Mouse (Mus musculus) brain, adult 2 months (tissue): ENCODE results near the gene Gm49378.

ENCODE experiments used
- DNase-seq: peaks from one replicate; pipeline ENCODE4 v3.0.0; 2011; ENCODE audit warnings: low read depth, low spot score

The Gm49378 gene

DNA sequence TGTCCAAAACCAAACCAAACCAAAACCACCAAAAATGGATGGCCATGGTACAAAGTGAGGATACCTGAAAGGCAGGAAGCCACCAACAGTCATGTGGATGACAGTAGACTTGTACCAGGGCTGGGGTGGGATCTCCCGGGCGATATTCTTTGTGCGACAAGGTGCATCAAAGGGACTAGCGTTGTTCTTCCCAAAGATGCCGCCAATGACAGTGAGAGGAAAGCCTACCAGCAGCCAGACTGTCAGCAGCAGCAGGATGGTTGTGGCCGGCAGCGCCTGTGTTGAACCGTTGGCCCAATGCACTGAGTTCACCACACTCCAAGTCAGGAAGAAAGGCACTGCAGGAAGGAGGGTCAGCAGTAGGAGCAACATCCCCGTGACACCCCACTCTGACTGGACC lies at the start of gene Gm49378:
Gm49378 (minus strand) TSS at position 101 of the 400 bp plus-strand sequence.
- no peak for DNase-seq

DNA sequence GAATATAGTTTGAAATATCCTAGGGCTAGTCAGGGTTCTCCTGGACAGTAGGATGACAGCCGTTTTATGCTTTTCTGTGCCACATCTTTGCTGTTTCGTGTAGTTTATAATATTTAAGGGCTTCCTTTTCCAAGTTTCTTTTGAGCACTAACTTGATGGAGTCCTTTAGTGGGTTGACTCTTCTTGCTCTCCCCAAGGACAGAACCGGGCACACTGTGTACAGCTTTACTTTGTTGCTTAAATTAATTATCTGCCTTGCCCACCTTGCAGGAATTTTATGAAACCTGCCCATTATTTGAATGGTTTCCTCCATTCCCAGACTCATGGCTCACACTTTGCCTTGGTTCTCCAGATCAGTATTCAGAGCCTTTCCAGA lies 44.4 kb upstream of the Gm49378 start:
- no peak for DNase-seq

GRCm38 (mm10) chr14:55681160-55682117 lies 43.7 kb upstream of the Gm49378 start, which contains the start of gene Tinf2:
Tinf2 (minus strand) TSS chr14:55681820.
- peak; percentile 100 for DNase-seq

DNA sequence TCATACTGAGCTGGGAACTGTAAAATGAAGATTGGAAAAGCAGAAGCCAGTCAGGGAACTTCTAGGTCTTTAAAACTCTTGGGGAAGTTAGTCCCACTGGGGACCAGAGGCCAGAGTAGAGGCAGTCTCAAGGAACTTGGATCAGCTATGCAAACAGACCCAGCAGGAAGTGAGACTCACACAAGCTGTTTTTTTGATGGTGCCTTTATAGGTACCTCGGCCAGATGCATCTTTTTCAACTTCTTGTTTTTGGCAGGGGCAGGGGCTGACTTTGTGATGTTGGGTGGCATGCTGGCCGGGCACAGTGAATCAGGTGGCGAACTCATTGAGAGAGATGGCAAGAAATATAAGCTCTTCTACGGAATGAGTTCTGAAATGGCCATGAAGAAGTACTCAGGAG lies 39.9 kb upstream of the Gm49378 start:
- no peak for DNase-seq

- no peak for DNase-seq
These were observed 35.0 kb upstream of the Gm49378 start for GRCm38 (mm10) chr14:55672741-55673060.

GRCm38 (mm10) chr14:55671833-55672740 lies 34.4 kb upstream of the Gm49378 start, which contains the start of the genes Gmpr2 and Nedd8:
Gmpr2 (plus strand) TSS chr14:55671941.
Nedd8 (minus strand) TSS chr14:55672124.
- peak; percentile 99 for DNase-seq

GRCm38 (mm10) chr14:55671486-55671832 lies 33.8 kb upstream of the Gm49378 start:
- DNase-seq = no peak

GRCm38 (mm10) chr14:55660636-55661035 lies 22.9 kb upstream of the Gm49378 start:
- DNase-seq = no peak

- peak; percentile 96 for DNase-seq
These were observed 22.4 kb upstream of the Gm49378 start, which contains the start of gene Mdp1 for GRCm38 (mm10) chr14:55659960-55660573. Mdp1 (minus strand) TSS chr14:55660508.

- DNase-seq = no peak
These were observed 20.3 kb upstream of the Gm49378 start for GRCm38 (mm10) chr14:55658011-55658410.

DNA sequence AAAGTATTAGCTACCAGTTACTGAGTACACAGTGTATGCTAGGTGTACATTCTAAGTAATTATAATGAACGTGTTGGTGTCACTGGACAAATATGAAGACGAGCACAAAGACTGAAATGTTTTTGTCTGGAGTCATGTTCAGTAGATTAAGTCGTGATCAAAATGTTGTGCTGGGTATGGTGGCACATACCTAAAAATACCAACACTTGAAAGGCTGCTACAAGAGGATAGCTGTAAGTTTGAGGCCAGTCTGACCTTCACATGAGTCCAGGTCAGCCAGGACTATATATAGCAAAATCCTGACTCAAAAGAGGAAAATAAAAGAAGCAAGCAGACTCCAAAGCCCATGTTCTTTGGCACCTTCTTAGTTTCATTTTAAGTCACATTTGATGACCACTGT lies 19.2 kb upstream of the Gm49378 start:
- no peak for DNase-seq

- DNase-seq = no peak
These were observed 13.8 kb upstream of the Gm49378 start for GRCm38 (mm10) chr14:55651528-55651927.

DNA sequence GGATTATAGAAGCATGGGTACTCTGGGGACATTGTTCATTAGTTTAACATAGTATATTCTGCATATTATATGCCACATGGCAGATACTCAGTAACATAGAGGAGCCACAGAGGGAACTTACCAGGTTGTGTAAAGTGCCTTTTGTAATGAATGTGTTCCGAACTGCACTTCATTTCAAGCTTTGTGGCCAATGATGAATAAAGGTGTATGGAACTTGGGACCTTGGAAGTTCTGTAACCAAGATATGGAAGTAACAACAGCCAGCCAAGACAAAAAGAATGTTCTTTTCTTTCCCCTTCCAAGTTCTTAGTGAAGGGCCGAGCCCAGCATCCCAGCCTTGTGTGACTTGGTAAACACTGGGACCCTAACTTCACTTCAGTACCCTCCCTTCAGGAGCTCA lies 12.2 kb upstream of the Gm49378 start, which contains the start of gene Tssk4:
Tssk4 (plus strand) TSS at position 301 of the 400 bp plus-strand sequence.
- no peak for DNase-seq

DNA sequence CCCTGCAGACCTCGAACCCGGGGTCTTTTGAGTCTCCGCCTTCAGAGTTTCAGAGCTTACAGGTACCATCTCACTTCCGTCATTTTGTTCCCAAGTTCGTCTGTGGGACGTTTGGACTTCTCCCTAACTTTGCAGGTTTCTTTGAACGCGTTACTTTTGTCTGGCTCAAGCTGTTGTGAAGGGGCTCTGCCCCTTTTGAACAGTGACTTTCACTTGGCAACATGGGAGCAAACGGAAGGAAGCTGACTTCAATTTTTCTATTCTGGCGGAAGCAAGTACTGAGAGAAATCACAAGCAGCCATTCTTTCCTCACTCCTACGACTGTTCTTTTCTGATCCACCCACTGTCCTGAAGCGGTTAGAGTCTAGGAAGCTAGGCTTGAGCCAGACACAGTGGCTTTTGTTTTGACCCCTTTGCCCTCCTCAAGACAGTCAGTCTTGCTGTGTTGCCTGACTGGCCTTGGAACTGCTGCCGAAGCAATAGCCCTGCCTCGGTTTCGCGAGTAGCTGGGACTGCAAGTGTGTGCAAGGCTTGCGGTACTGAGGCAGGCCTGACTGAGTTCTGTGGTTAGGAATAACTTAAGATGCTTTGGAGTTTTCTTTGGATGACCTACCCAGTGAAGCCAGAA lies 6.7 kb upstream of the Gm49378 start:
- no peak for DNase-seq

GRCm38 (mm10) chr14:55643060-55643907 lies 5.6 kb upstream of the Gm49378 start, which contains the start of gene Tm9sf1:
Tm9sf1 (minus strand) TSS chr14:55643806.
- peak; percentile 92 for DNase-seq

GRCm38 (mm10) chr14:55642679-55643059 lies 5.0 kb upstream of the Gm49378 start:
- no peak for DNase-seq

GRCm38 (mm10) chr14:55641291-55641690 lies 3.6 kb upstream of the Gm49378 start:
- DNase-seq = no peak

DNA sequence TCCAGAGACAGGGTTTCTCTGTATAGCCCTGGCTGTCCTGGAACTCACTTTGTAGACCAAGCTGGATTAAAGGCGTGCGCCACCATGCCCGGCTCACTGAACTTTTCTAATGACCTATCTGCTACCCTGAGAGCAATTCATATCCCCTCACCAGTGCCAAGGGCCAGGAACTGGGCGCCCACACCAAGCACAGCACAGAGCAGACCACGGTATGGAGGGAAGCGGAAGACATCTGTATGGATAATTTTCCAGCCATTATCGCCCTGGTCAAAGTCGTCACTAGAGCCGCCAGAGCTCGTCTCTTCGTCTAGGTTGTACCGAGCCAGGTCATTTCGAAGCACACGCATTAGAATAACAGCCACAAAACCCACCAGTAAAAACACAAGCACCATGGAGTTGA lies 3.1 kb upstream of the Gm49378 start:
- no peak for DNase-seq

- peak; percentile 98 for DNase-seq
These were observed 2.1 kb downstream of the Gm49378 start, which contains the start of gene Ipo4 for GRCm38 (mm10) chr14:55635523-55636007. Ipo4 (minus strand) TSS chr14:55635957.
